Mouse (Mus musculus): ENCODE results near the gene Nop58.
"Not testable (repeated sequence)": the region's sequence is repeated elsewhere in the genome, so short reads cannot be mapped to it uniquely, and the experiment has no call there.

Gene Nop58

GRCm38 (mm10) chr1:59725661-59726060, 40.9 kb downstream of the Nop58 start:
- DNase-seq, result no peak

DNA sequence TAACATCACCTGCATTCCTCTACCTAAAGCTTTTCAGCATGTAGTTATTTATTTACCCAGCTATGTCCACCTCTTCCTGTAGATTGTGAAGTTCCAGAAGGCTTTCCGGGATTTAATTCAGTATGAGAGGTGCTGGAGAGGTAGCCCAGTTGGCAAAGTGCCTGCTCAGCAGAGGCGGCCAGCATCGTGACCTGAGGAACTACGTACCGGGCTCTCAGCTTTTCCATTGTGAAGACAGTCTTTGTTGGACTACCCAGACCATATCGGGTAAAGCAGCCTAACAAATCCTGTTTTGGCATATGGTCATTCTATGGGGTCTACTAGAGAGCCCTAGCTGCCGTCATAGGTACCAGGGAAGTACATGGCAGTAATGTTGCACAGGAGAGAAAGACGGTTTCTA, 45.3 kb downstream of the Nop58 start:
- DNase-seq, result no peak

DNA sequence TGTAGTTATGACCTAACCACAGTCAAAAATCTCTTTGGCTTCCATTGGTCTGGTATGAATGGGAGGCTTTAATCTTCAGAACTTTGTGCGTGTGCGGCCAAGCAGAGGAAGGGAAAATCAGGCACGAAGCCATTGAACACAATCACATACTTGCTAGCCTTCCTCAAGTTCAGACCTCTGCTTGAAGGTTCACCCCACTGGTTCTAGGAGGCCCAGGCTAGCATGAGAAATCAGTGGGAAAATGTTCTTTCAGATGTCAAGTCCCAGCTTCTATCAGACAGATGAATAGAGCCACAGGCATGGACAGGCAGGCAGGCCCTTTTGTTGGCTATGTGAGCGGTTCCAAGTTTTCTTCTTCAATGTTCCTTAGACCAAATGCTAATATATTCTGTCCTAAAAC, 46.0 kb downstream of the Nop58 start:
- no peak for DNase-seq

DNA sequence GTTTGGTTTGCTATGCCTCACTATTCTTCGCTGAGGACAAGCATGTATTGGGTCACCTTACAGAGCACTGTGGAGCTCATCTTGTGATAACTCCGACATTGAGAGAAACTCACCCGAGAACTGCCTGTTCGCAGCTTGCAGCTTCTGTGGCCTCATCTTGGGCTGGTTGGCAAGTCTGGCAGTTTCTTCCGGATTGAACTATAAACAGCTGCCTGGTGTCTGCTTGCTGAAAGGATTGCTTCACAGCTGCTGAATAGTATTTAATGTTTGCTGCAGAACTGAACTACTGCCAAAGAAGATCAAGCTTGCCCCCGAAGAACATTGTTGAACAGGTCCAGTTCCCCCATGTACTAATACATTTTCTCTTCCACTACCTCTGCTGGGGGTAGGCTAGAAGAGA, 49.3 kb downstream of the Nop58 start:
- DNase-seq, result no peak

- no peak for DNase-seq
Observed at GRCm38 (mm10) chr1:59738768-59739414, 54.1 kb downstream of the Nop58 start.

- DNase-seq, result peak; percentile 55
Observed at GRCm38 (mm10) chr1:59739577-59740354, 55.0 kb downstream of the Nop58 start.

DNA sequence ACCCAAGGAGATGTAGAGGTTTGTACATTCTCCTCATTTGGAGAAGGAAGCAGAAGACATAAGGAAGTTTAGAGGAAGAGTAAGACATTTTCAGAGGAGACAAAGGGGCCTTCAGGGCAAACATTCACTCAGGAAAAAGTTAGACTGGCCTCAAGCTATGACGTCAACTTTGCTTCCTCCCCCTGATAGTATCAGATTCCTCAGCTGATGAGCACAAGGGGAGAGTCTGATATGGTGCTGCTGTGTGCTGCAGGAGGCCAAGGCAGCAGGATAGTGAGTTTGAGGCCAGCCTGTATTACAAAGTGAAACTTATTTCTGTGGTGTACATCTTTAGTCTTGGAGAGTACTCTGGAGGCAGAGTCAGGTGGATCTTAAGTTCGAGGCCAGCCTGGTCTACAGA, 64.3 kb downstream of the Nop58 start:
- DNase-seq, result no peak

GRCm38 (mm10) chr1:59749724-59750123, 65.0 kb downstream of the Nop58 start:
- not testable (repeated sequence) for DNase-seq

- no peak for DNase-seq
Observed at GRCm38 (mm10) chr1:59755298-59755697, 70.5 kb downstream of the Nop58 start.

- DNase-seq, result no peak
Observed at GRCm38 (mm10) chr1:59758325-59758724, 73.6 kb downstream of the Nop58 start.

DNA sequence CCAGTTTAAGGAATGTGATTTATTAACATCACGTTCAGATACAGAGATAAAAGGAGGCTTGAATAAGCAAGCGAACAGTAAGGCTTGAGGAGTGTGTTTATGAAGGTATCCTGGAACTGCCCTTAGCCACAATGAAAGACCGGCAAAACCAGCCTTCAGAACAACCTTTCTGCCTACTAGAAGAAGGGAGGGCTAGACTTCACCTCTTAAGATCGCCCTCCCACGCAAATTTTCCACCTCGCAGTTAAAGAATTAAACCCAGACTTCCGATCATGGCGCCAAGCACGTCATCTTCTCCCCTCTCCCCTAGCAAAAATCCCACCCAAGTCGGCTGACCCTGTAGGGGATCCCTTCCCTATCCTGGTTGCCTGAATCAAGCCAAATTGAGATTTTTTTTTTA, 77.4 kb downstream of the Nop58 start:
- DNase-seq, result no peak

DNA sequence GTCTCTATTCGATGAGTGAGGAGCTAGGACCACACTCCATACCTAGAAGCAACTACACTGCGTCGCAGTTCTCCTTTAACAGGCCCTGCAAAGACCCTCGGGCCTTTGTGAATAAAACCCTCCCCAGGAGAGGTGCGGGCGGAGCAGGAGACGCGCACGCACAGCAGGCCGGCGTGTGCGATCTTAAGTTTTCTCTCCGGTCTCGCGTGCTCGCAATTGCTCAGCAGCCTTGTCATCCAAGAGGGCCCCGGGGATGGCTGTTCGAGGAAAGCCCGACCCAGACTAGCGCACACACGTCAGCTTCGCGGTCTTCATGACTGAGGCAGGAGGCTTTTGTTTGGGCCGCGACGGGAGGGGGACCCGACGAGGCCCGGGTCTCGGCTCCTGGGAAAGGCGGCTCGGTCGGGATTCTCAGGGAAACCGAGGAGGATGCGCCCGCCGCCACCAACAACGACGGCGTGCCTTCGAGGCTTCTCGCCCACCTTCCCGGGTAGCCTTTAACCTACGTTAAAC, 77.9 kb downstream of the Nop58 start:
- DNase-seq, result peak; percentile 56

- DNase-seq, result peak; percentile 92
Observed at GRCm38 (mm10) chr1:59763164-59763768, 78.5 kb downstream of the Nop58 start, which contains the start of gene Bmpr2. Gene Bmpr2, plus strand, starts transcription at chr1:59763400.

DNA sequence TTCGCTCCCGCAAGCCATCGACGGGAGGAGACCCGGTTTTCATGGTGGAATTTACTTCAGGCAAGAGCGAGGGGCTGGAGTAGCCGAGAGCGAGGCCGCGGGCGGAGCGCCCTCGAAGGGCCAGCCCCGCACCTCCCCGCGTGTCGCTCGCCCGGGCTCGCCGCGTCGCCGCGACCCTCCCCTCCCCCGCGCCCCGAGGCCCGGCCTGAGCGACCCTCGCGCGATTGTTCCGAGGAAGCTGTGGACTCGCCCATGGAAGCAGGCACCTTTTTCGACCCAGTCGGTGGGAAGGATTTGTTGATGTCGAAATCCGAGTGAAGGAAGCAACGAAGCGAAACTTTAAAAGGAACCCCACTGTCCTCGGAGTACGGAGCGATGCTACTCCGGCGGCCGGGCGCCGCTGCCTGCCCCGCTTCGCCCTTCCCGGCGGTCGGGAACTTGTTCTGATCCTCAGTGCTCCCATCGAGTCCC, 79.0 kb downstream of the Nop58 start:
- peak; percentile 57 for DNase-seq

DNA sequence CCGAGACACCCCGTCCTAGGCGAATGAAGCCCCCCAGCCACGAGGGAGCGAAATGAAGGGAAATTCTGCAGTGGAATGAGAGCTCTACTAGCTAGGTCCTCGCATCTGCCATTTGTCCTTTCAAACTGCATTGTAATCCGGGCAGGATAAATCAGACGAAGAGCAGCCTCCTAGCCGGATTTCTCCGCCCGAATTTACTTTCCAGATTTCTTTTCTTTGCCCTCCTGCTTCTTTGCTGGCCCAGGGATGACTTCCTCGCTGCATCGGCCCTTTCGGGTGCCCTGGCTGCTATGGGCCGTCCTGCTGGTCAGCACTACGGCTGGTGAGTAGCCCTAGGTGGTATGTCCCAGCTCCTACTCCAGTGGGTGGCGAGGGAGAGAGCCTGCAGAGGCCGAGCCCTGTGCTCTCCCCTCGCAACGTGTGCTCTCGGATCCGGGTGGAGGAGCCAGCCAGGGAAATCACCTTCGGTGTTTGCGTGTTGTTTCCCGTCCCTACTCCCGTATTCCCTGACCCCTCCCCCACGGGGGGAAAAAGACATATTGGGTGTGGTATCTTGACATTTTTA, 79.7 kb downstream of the Nop58 start:
- DNase-seq, result peak; percentile 36

- DNase-seq, result no peak
Observed at GRCm38 (mm10) chr1:59765279-59765678, 80.5 kb downstream of the Nop58 start.

DNA sequence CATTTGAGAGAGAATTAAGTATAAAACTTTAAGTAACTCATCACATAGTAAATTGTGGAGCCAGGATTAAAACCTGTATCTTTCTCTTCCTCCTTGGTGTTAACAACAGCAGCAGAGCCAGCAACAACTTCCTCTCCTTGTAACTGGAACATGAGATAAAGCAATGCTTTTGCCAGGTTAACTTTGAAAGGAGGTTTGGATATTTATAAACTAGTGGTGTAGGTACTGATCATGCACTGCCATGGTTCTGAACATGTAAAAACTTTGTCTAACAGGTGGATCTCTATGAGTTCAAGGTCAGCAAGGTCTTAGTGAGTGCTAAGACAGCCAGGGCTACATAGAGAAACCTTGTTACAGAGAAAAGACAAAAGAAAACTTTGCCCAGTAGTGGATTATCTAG, 81.9 kb downstream of the Nop58 start:
- no peak for DNase-seq
